Mouse (Mus musculus): ENCODE measurements around the gene Pcif1. TPM values are rescaled to one million over a fixed set of nuclear protein-coding genes. Genes with fewer than 3 reads are reported as not detected.
"Not testable (repeated sequence)": the region's sequence is repeated elsewhere in the genome, so short reads cannot be mapped to it uniquely, and the experiment has no call there.

Pcif1 gene
- 10 to 100 TPM; 43.5 to 48.8 TPM for total RNA-seq (2021)
- long read RNA-seq, experiment 1, full-length matches to known transcripts = 43 of 55 reads
- long read RNA-seq, experiment 1, partial matches to known transcripts = 4 of 55 reads
- long read RNA-seq, experiment 1, other reads (novel, unspliced or antisense) = 8 of 55 reads
- long read RNA-seq, experiment 2, full-length matches to known transcripts = 65 of 76 reads
- long read RNA-seq, experiment 2, partial matches to known transcripts = 4 of 76 reads
- long read RNA-seq, experiment 2, other reads (novel, unspliced or antisense) = 7 of 76 reads

- peak; percentile 93 to 94 for DNase-seq (ENCODE audit: low spot score in 2 of 2)
These were observed at the start of gene Pcif1 for GRCm38 (mm10) chr2:164879228-164879567. Gene Pcif1, plus strand, starts transcription at chr2:164879304.

- DNase-seq (ENCODE audit: low spot score in 2 of 2) = no peak
These were observed 48.1 kb upstream of the Pcif1 start for GRCm38 (mm10) chr2:164831029-164831428.

- DNase-seq (ENCODE audit: low spot score in 2 of 2) = no peak
These were observed 46.9 kb upstream of the Pcif1 start for GRCm38 (mm10) chr2:164832032-164832747.

GRCm38 (mm10) chr2:164832748-164833301, 46.3 kb upstream of the Pcif1 start, which contains the start of gene Ctsa:
Gene Ctsa, plus strand, starts transcription at chr2:164832873.
- DNase-seq (ENCODE audit: low spot score in 2 of 2) = peak; percentile 79 to 82

- peak; percentile 94 to 95 for DNase-seq (ENCODE audit: low spot score in 2 of 2)
These were observed 45.7 kb upstream of the Pcif1 start, which contains the start of gene Neurl2 for GRCm38 (mm10) chr2:164833314-164833959. Gene Neurl2, minus strand, starts transcription at chr2:164833456.

- no peak for DNase-seq (ENCODE audit: low spot score in 2 of 2)
These were observed 44.6 kb upstream of the Pcif1 start for GRCm38 (mm10) chr2:164834531-164834930.

GRCm38 (mm10) chr2:164835164-164835563, 43.9 kb upstream of the Pcif1 start:
- no peak for DNase-seq (ENCODE audit: low spot score in 2 of 2)

GRCm38 (mm10) chr2:164845782-164846181, 33.3 kb upstream of the Pcif1 start:
- DNase-seq (ENCODE audit: low spot score in 2 of 2) = no peak

GRCm38 (mm10) chr2:164850061-164850460, 29.0 kb upstream of the Pcif1 start:
- no peak for DNase-seq (ENCODE audit: low spot score in 2 of 2)

GRCm38 (mm10) chr2:164855572-164855971, 23.5 kb upstream of the Pcif1 start:
- not testable (repeated sequence) for DNase-seq (ENCODE audit: low spot score in 2 of 2)

GRCm38 (mm10) chr2:164856309-164857100, 22.6 kb upstream of the Pcif1 start:
- DNase-seq (ENCODE audit: low spot score in 2 of 2) = no peak

GRCm38 (mm10) chr2:164857101-164857821, 21.8 kb upstream of the Pcif1 start, which contains the start of gene Pltp:
Gene Pltp, minus strand, starts transcription at chr2:164857711.
- DNase-seq (ENCODE audit: low spot score in 2 of 2) = no peak

GRCm38 (mm10) chr2:164857842-164858553, 21.1 kb upstream of the Pcif1 start:
- no peak for DNase-seq (ENCODE audit: low spot score in 2 of 2)

GRCm38 (mm10) chr2:164859155-164859554, 19.9 kb upstream of the Pcif1 start:
- DNase-seq (ENCODE audit: low spot score in 2 of 2) = no peak

GRCm38 (mm10) chr2:164859640-164860432, 19.3 kb upstream of the Pcif1 start:
- no peak for DNase-seq (ENCODE audit: low spot score in 2 of 2)

- DNase-seq (ENCODE audit: low spot score in 2 of 2) = no peak
These were observed 18.0 kb upstream of the Pcif1 start for GRCm38 (mm10) chr2:164861094-164861493.

GRCm38 (mm10) chr2:164862179-164862861, 16.8 kb upstream of the Pcif1 start:
- DNase-seq (ENCODE audit: low spot score in 2 of 2) = no peak

- DNase-seq (ENCODE audit: low spot score in 2 of 2) = not testable (repeated sequence)
These were observed 15.7 kb upstream of the Pcif1 start for GRCm38 (mm10) chr2:164863411-164863810.
